Mouse (Mus musculus): ENCODE data around the gene Mrpl37.

GRCm38 (mm10) chr4:107012005-107012478 is 54.6 kb downstream of the Mrpl37 start:
- TF ChIP-seq EP300 (IDR thresholded peaks at IDR 0.05; ENCODE audit: low read depth) (no peak), CTCF (IDR thresholded peaks at IDR 0.05; ENCODE audit: low read depth) (no peak)
